Mouse (Mus musculus) CH12.LX (cell line): ENCODE measurements around the gene Slc2a3. TPM values are rescaled to one million over a fixed set of nuclear protein-coding genes. Genes with fewer than 3 reads are reported as not detected.

Source experiments
- DNase-seq: peaks from one replicate; pipeline ENCODE4 v3.0.0-alpha.2; 2013; ENCODE audit errors: extremely low read depth
- H3K27ac ChIP-seq: 2 replicates; pipeline ENCODE4 v1.5.1; 2012; ENCODE audit warnings: low read depth, mild to moderate bottlenecking, control low read depth, moderate library complexity; ENCODE audit not compliant: insufficient read depth
- H3K27me3 ChIP-seq: replicated peaks from 2 replicates; pipeline ENCODE3; 2012; ENCODE audit warnings: inconsistent platforms
- H3K36me3 ChIP-seq, 2 experiments: replicated peaks in 1 of 2; 2 replicates each; pipeline versions ENCODE3 to v1.6.1; 2012; ENCODE audit warnings: inconsistent platforms in 1 of 2, low read length in 1 of 2, mild to moderate bottlenecking in 1 of 2, mixed read lengths in 1 of 2, moderate library complexity in 1 of 2; ENCODE audit not compliant: control insufficient read depth in 1 of 2, insufficient read depth in 1 of 2
- H3K4me1 ChIP-seq, 2 experiments: 2 replicates each; pipeline ENCODE4 v1.6.1; 2012; ENCODE audit warnings: inconsistent platforms in 1 of 2, moderate library complexity in 1 of 2; ENCODE audit not compliant: insufficient read depth in 2 of 2, control insufficient read depth in 1 of 2
- H3K4me2 ChIP-seq: 2 replicates; pipeline ENCODE4 v1.6.1; 2012; ENCODE audit warnings: low read depth, mild to moderate bottlenecking, control low read depth; ENCODE audit not compliant: poor library complexity, insufficient read depth, severe bottlenecking
- H3K4me3 ChIP-seq, 3 experiments: fragments of 150-350 bp in 1 of 3; sonication (generic) in 1 of 3; replicated peaks in 1 of 3; 2 replicates each; pipeline versions ENCODE3 to v1.5.1; 2011 to 2012; ENCODE audit warnings: low read depth in 2 of 3, low read length in 2 of 3, mild to moderate bottlenecking in 2 of 3, moderate library complexity in 2 of 3, control low read depth in 1 of 3, improper control_type of control experiment in 1 of 3, inconsistent platforms in 1 of 3, mixed read lengths in 1 of 3; ENCODE audit not compliant: poor library complexity in 1 of 3
- H3K79me2 ChIP-seq: replicated peaks from 2 replicates; pipeline ENCODE4 v1.6.1; 2012; ENCODE audit warnings: mild to moderate bottlenecking, moderate library complexity; ENCODE audit not compliant: control insufficient read depth, poor library complexity, insufficient read depth, severe bottlenecking; ENCODE audit errors: extremely low read depth
- H3K9ac ChIP-seq: 2 replicates; pipeline ENCODE4 v1.6.1; 2012; ENCODE audit warnings: low read depth, mild to moderate bottlenecking, control low read depth, moderate library complexity; ENCODE audit not compliant: insufficient read depth
- H3K9me3 ChIP-seq: replicated peaks from 2 replicates; pipeline ENCODE3; 2012; ENCODE audit warnings: low read length, inconsistent platforms, mixed read lengths
- CHD1 ChIP-seq: IDR thresholded peaks from 2 replicates; pipeline ENCODE4 v1.6.1; 2012; ENCODE audit warnings: low read depth, low read length, improper control_type of control experiment, inconsistent platforms
- CHD2 ChIP-seq: IDR thresholded peaks from 2 replicates; pipeline ENCODE4 v1.6.1; 2011; ENCODE audit warnings: low read length, improper control_type of control experiment
- HCFC1 ChIP-seq: IDR thresholded peaks from 2 replicates; pipeline ENCODE4 v1.6.1; 2012; ENCODE audit warnings: low read depth, mild to moderate bottlenecking, inconsistent platforms, low read length, improper control_type of control experiment
- IRF4 ChIP-seq: IDR thresholded peaks from 2 replicates; pipeline ENCODE4 v1.6.1; 2014; ENCODE audit warnings: low read depth, mild to moderate bottlenecking, inconsistent platforms, low read length, improper control_type of control experiment
- JUN ChIP-seq: IDR thresholded peaks from 2 replicates; pipeline ENCODE4 v1.6.1; 2011; ENCODE audit warnings: low read depth, mild to moderate bottlenecking, low read length, improper control_type of control experiment, moderate library complexity; ENCODE audit not compliant: insufficient read depth
- MAZ ChIP-seq: IDR thresholded peaks from 2 replicates; pipeline ENCODE4 v1.6.1; 2012; ENCODE audit warnings: low read depth, mild to moderate bottlenecking, inconsistent platforms, low read length, improper control_type of control experiment, moderate library complexity
- MEF2A ChIP-seq: IDR thresholded peaks from 2 replicates; pipeline ENCODE4 v1.6.1; 2014; ENCODE audit warnings: low read depth, mild to moderate bottlenecking, inconsistent platforms, low read length, improper control_type of control experiment, borderline replicate concordance
- MYC ChIP-seq: IDR thresholded peaks from 2 replicates; pipeline ENCODE4 v1.6.1; 2011; ENCODE audit warnings: low read depth, mild to moderate bottlenecking, improper control_type of control experiment, low read length
- NELFE ChIP-seq: IDR thresholded peaks from 2 replicates; pipeline ENCODE4 v1.6.1; 2011; ENCODE audit warnings: low read depth, low read length, improper control_type of control experiment
- PAX5 ChIP-seq: IDR thresholded peaks from 2 replicates; pipeline ENCODE4 v1.6.1; 2012; ENCODE audit warnings: low read length, inconsistent platforms, mixed read lengths
- POLR2AphosphoS2 ChIP-seq: IDR thresholded peaks from 2 replicates; pipeline ENCODE4 v1.6.1; 2011; ENCODE audit warnings: low read depth, low read length, improper control_type of control experiment
- RCOR1 ChIP-seq: conservative IDR thresholded peaks from 2 replicates; pipeline ENCODE4 v1.6.1; 2012; ENCODE audit warnings: low read depth, mild to moderate bottlenecking, inconsistent platforms, low read length, improper control_type of control experiment
- TBP ChIP-seq: conservative IDR thresholded peaks from 2 replicates; pipeline ENCODE4 v1.6.1; 2011; ENCODE audit warnings: low read depth, low read length, improper control_type of control experiment
- UBTF ChIP-seq: IDR thresholded peaks from 2 replicates; pipeline ENCODE4 v1.6.1; 2012; ENCODE audit warnings: low read depth, mild to moderate bottlenecking, inconsistent platforms, low read length, improper control_type of control experiment, moderate library complexity
- ZMIZ1 ChIP-seq: IDR thresholded peaks from 2 replicates; pipeline ENCODE4 v1.6.1; 2012; ENCODE audit warnings: low read depth, mild to moderate bottlenecking, inconsistent platforms, low read length, improper control_type of control experiment
- ZNF384 ChIP-seq: IDR thresholded peaks from 2 replicates; pipeline ENCODE4 v1.6.1; 2012; ENCODE audit warnings: low read depth, low read length, improper control_type of control experiment, inconsistent platforms
- dilution Hi-C: fragments of 300-500 bp; cut with MboI; formaldehyde crosslinking; loops from 2 replicates; pipeline ENCODE4 v1.14.3; 2020; ENCODE audit warnings: low sequenced_read_pairs; ENCODE audit not compliant: extremely low pct_unique_long_range_greater_than_20kb, extremely low pct_ligation_motif_present
- in situ Hi-C: fragments of 300-500 bp; cut with MboI; formaldehyde crosslinking; loops from 3 replicates; pipeline ENCODE4 v1.14.3; 2019; ENCODE audit warnings: low sequenced_read_pairs, low pct_ligation_motif_present, low pct_unique_long_range_greater_than_20kb, mixed read lengths
- polyA plus RNA-seq: library from polyadenylated mRNA; unstranded; fragments of >175 nt; gene quantifications from 2 replicates; pipeline ENCODE4 v1.2.1, GENCODE M21; 2012; ENCODE audit warnings: low read depth; ENCODE audit not compliant: insufficient read length
- total RNA-seq, 2 experiments: library from RNA; depleted of rRNA; stranded (reverse); fragments of 300-350 nt in 1 of 2; fragments of >200 nt in 1 of 2; gene quantifications; 2 replicates each; pipeline ENCODE4 v1.2.3; 2012 to 2014

The Slc2a3 gene
- total and polyA plus RNA-seq, 3 experiments, result 28.8 to 38.3 (median 29.7) TPM

- dilution Hi-C loops, result no loop called here
- no peaks in the 10 kb centered on the region for H3K9me3 ChIP-seq
- no peak overlapping the region for H3K9ac ChIP-seq
- no peak overlapping the region for H3K27ac ChIP-seq
- H3K27me3 ChIP-seq, result no peaks in the 10 kb centered on the region
- in situ Hi-C loops, result no loop called here
- no peak for DNase-seq
- H3K4me2 ChIP-seq, result no peak overlapping the region
- no peak overlapping the region for H3K4me3 ChIP-seq
- no peaks in the 10 kb centered on the region for H3K4me1 ChIP-seq
- H3K79me2 ChIP-seq, result no peaks in the 10 kb centered on the region
- no peaks in the 10 kb centered on the region for H3K36me3 ChIP-seq
- TF ChIP-seq HCFC1 (no peak), ZNF384 (no peak), TBP (no peak), MEF2A (no peak), UBTF (no peak), ZMIZ1 (no peak), NELFE (no peak), JUN (no peak), POLR2AphosphoS2 (no peak), RCOR1 (no peak), CHD2 (no peak), MYC (no peak)
- TF ChIP-seq, all 38 proteins: peak for 0
Observed at GRCm38 (mm10) chr6:122689411-122690055, 111.9 kb downstream of the Slc2a3 start.

GRCm38 (mm10) chr6:122686709-122687108 is 114.7 kb downstream of the Slc2a3 start:
- Histone ChIP-seq H3K36me3 (no peaks in the 10 kb centered on the region), H3K27me3 (no peaks in the 10 kb centered on the region), H3K4me3 (no peak overlapping the region), H3K9me3 (no peaks in the 10 kb centered on the region), H3K9ac (no peak overlapping the region), H3K4me1 (no peaks in the 10 kb centered on the region), H3K27ac (no peak overlapping the region), H3K4me2 (no peak overlapping the region), H3K79me2 (no peaks in the 10 kb centered on the region)
- no peak for DNase-seq
- TF ChIP-seq JUN (no peak), ZMIZ1 (no peak), CHD2 (no peak), HCFC1 (no peak), CHD1 (no peak), IRF4 (no peak), PAX5 (no peak), MAZ (no peak), MYC (no peak)
- in situ Hi-C loops (no loop called here), dilution Hi-C loops (no loop called here)
